Mouse (Mus musculus): ENCODE measurements around the gene Tmprss6. TPM values are rescaled to one million over a fixed set of nuclear protein-coding genes. Genes with fewer than 3 reads are reported as not detected.

Gene Tmprss6
- polyA plus RNA-seq, 1 experiment from 2014 or later = not detected

DNA sequence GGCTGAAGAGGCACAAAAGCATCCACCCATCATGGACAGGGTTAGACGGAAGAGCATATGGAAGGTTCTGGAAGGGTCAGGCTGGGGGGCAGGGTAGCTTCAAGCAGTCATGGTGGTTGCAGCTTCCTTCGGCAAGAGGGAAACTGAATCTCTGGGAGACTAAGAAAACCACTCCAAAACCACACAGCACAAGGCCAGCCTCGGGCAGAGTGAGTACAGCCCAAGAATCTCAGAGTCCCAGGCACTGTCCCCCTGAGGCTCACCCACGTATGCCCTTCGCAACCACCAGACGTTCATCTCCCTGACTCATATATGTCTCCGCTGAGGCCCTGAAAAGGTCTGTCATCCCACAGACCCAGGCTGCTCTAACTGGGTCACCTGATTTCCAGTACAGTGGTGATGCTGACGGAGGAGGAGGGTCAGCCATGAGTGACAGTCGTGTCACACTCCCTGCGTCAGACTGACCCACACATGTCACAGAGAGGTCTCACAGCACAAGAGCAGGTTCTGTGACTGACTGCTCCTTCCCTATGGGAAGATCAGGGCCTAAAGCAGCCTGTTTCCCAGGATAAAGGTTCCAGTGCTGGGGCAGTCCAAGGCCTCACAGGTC, 25.1 kb upstream of the Tmprss6 start:
- Histone ChIP-seq H3K27ac (no peak overlapping the region), H3K79me2 (ENCODE audit: inconsistent target) (no peaks in the 10 kb centered on the region), H3K36me3 (ENCODE audit: inconsistent target) (no peaks in the 10 kb centered on the region), H3K4me3 (ENCODE audit: inconsistent target) (no peak overlapping the region)
- 62% methylated on average over 10 of the region's 10 CpGs for WGBS (ENCODE audit: missing documents)

DNA sequence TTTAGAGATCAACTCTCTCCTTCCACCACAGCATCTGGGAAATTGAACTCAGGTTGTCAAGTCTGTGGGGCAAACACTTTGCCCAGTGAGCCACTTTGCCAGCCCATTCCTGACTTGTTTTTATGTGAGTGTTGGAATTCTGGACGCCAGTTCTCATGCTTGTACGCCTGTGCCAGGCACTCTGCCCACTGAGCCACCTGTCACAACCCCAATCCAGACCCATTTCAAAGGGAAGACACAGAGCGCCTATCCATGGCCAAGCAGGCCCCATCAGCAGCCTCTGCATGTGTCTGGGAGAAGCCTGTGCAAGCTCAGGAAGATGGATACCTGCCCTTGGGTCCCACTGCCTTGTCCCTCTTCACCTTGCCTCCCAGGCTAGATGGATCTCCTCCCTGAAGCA, 22.9 kb upstream of the Tmprss6 start:
- Histone ChIP-seq H3K27ac (no peak overlapping the region), H3K36me3 (ENCODE audit: inconsistent target) (no peaks in the 10 kb centered on the region), H3K79me2 (ENCODE audit: inconsistent target) (no peaks in the 10 kb centered on the region), H3K4me3 (ENCODE audit: inconsistent target) (no peak overlapping the region)
- 94% methylated on average over 3 of the region's 3 CpGs for WGBS (ENCODE audit: missing documents)

- WGBS (ENCODE audit: missing documents) = 70% methylated on average over 8 of the region's 8 CpGs
- Histone ChIP-seq H3K36me3 (ENCODE audit: inconsistent target) (no peaks in the 10 kb centered on the region), H3K27ac (no peak overlapping the region), H3K4me3 (ENCODE audit: inconsistent target) (no peak overlapping the region), H3K79me2 (ENCODE audit: inconsistent target) (no peaks in the 10 kb centered on the region)
Observed at GRCm38 (mm10) chr15:78489906-78490305, 21.5 kb upstream of the Tmprss6 start.

GRCm38 (mm10) chr15:78489248-78489647, 20.8 kb upstream of the Tmprss6 start:
- H3K36me3 ChIP-seq (ENCODE audit: inconsistent target) = no peaks in the 10 kb centered on the region
- 92% methylated on average over 3 of the region's 3 CpGs for WGBS (ENCODE audit: missing documents)
- no peak overlapping the region for H3K27ac ChIP-seq
- H3K4me3 ChIP-seq (ENCODE audit: inconsistent target) = no peak overlapping the region
- H3K79me2 ChIP-seq (ENCODE audit: inconsistent target) = no peaks in the 10 kb centered on the region

- no peak overlapping the region for H3K27ac ChIP-seq
- no peaks in the 10 kb centered on the region for H3K36me3 ChIP-seq (ENCODE audit: inconsistent target)
- 54% methylated on average over 4 of the region's 4 CpGs for WGBS (ENCODE audit: missing documents)
- no peak overlapping the region for H3K4me3 ChIP-seq (ENCODE audit: inconsistent target)
- H3K79me2 ChIP-seq (ENCODE audit: inconsistent target) = no peaks in the 10 kb centered on the region
Observed at GRCm38 (mm10) chr15:78487066-78487465, 18.6 kb upstream of the Tmprss6 start.

- Histone ChIP-seq H3K27ac (no peak overlapping the region), H3K79me2 (ENCODE audit: inconsistent target) (no peaks in the 10 kb centered on the region), H3K36me3 (ENCODE audit: inconsistent target) (no peaks in the 10 kb centered on the region), H3K4me3 (ENCODE audit: inconsistent target) (no peak overlapping the region)
- 67% methylated on average over 1 of the region's 1 CpGs for WGBS (ENCODE audit: missing documents)
Observed at GRCm38 (mm10) chr15:78486564-78486963, 18.1 kb upstream of the Tmprss6 start.

DNA sequence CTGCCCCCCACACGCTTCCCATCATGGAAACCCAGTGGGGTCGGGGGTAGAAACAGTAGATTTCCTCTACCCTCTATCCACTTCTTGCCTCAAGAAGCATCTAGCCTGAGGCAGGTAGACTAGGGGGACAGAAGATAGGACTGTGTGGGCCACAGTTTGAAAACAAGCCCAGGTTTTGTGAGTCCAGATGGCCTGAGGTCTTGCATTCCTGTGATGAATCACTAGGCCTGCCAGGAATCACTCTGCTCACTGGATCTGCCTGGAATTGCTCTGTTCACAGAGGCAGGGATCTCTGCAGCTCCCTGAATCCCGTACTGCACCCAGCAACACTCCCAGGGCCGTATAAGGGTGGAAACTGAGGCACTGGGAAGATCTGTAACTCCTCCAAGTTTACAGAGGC, 14.9 kb upstream of the Tmprss6 start:
- no peak overlapping the region for H3K4me3 ChIP-seq (ENCODE audit: inconsistent target)
- no peaks in the 10 kb centered on the region for H3K36me3 ChIP-seq (ENCODE audit: inconsistent target)
- 92% methylated on average over 4 of the region's 4 CpGs for WGBS (ENCODE audit: missing documents)
- no peaks in the 10 kb centered on the region for H3K79me2 ChIP-seq (ENCODE audit: inconsistent target)
- no peak overlapping the region for H3K27ac ChIP-seq

DNA sequence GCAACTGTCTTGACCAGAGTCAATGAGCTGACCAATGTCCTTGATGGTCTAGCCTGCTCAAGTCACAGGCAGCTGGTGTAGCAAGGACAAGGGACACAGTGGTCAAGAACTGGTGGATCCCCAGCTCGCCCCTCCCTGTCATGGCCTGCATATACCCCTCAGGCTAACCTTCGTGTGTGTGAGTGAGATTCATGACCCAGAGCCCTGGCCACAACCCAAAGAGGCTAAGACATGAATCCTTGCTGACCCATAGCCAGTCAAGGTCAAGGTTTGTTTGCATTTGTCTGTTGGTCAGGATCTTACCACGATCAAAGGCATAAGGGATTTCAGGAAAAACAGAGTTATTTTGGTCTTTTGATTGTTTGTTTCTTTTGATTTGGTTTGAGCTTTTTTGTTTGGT, 14.1 kb upstream of the Tmprss6 start:
- WGBS (ENCODE audit: missing documents) = 86% methylated on average over 3 of the region's 3 CpGs

GRCm38 (mm10) chr15:78481448-78482000, 13.1 kb upstream of the Tmprss6 start:
- Histone ChIP-seq H3K79me2 (ENCODE audit: inconsistent target) (no peaks in the 10 kb centered on the region), H3K27ac (no peak overlapping the region), H3K4me3 (ENCODE audit: inconsistent target) (no peak overlapping the region), H3K36me3 (ENCODE audit: inconsistent target) (no peaks in the 10 kb centered on the region)
- WGBS (ENCODE audit: missing documents) = 69% methylated on average over 9 of the region's 9 CpGs

More for the DNA sequence above, 14.1 kb upstream of the Tmprss6 start:
- H3K4me3 ChIP-seq (ENCODE audit: inconsistent target) = no peak overlapping the region
- no peak overlapping the region for H3K27ac ChIP-seq
- no peaks in the 10 kb centered on the region for H3K36me3 ChIP-seq (ENCODE audit: inconsistent target)
- no peaks in the 10 kb centered on the region for H3K79me2 ChIP-seq (ENCODE audit: inconsistent target)

GRCm38 (mm10) chr15:78480991-78481390, 12.6 kb upstream of the Tmprss6 start:
- Histone ChIP-seq H3K27ac (no peak overlapping the region), H3K79me2 (ENCODE audit: inconsistent target) (no peaks in the 10 kb centered on the region), H3K36me3 (ENCODE audit: inconsistent target) (no peaks in the 10 kb centered on the region), H3K4me3 (ENCODE audit: inconsistent target) (no peak overlapping the region)
- 11% methylated on average over 2 of the region's 2 CpGs for WGBS (ENCODE audit: missing documents)

- 82% methylated on average over 7 of the region's 7 CpGs for WGBS (ENCODE audit: missing documents)
- no peak overlapping the region for H3K4me3 ChIP-seq (ENCODE audit: inconsistent target)
Observed at GRCm38 (mm10) chr15:78480111-78480510, 11.7 kb upstream of the Tmprss6 start.

GRCm38 (mm10) chr15:78479470-78479869, 11.0 kb upstream of the Tmprss6 start:
- H3K27ac ChIP-seq = no peak overlapping the region
- H3K4me3 ChIP-seq (ENCODE audit: inconsistent target) = no peak overlapping the region
- H3K79me2 ChIP-seq (ENCODE audit: inconsistent target) = no peaks in the 10 kb centered on the region
- H3K36me3 ChIP-seq (ENCODE audit: inconsistent target) = no peaks in the 10 kb centered on the region
- WGBS (ENCODE audit: missing documents) = 94% methylated on average over 5 of the region's 5 CpGs

More at GRCm38 (mm10) chr15:78480111-78480510, 11.7 kb upstream of the Tmprss6 start:
- Histone ChIP-seq H3K27ac (no peak overlapping the region), H3K36me3 (ENCODE audit: inconsistent target) (no peaks in the 10 kb centered on the region), H3K79me2 (ENCODE audit: inconsistent target) (no peaks in the 10 kb centered on the region)

- Histone ChIP-seq H3K36me3 (ENCODE audit: inconsistent target) (no peaks in the 10 kb centered on the region), H3K27ac (no peak overlapping the region), H3K79me2 (ENCODE audit: inconsistent target) (no peaks in the 10 kb centered on the region), H3K4me3 (ENCODE audit: inconsistent target) (no peak overlapping the region)
- 89% methylated on average over 4 of the region's 4 CpGs for WGBS (ENCODE audit: missing documents)
Observed at GRCm38 (mm10) chr15:78478073-78478472, 9.6 kb upstream of the Tmprss6 start.

DNA sequence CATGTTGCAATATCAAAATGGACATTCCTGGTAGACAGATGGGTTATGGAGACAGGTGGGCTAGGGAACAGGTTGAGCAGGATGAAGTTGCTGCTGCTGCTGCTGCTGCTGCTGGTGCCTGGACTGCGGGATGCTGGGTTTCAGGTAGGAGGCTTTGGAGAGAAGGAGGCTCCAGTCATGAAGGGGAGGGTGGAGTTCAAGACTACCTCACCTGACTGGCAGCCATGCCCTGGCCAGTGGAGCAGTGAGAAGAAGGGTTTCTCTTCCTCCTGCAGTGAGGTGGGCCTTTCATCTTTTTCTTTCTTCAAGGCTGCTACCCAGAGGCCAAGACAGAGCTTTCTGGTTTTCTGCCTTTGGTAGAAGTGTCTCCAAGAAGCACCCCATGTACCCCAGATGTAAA, 8.4 kb upstream of the Tmprss6 start:
- Histone ChIP-seq H3K4me3 (ENCODE audit: inconsistent target) (no peak overlapping the region), H3K36me3 (ENCODE audit: inconsistent target) (no peaks in the 10 kb centered on the region), H3K79me2 (ENCODE audit: inconsistent target) (no peaks in the 10 kb centered on the region), H3K27ac (no peak overlapping the region)
- WGBS (ENCODE audit: missing documents) = 100% methylated on average over 1 of the region's 1 CpGs

- no peaks in the 10 kb centered on the region for H3K79me2 ChIP-seq (ENCODE audit: inconsistent target)
- H3K27ac ChIP-seq = no peak overlapping the region
- WGBS (ENCODE audit: missing documents) = 29% methylated on average over 3 of the region's 3 CpGs
- H3K4me3 ChIP-seq (ENCODE audit: inconsistent target) = no peak overlapping the region
- H3K36me3 ChIP-seq (ENCODE audit: inconsistent target) = no peaks in the 10 kb centered on the region
Observed at GRCm38 (mm10) chr15:78475604-78476031, 7.2 kb upstream of the Tmprss6 start.

DNA sequence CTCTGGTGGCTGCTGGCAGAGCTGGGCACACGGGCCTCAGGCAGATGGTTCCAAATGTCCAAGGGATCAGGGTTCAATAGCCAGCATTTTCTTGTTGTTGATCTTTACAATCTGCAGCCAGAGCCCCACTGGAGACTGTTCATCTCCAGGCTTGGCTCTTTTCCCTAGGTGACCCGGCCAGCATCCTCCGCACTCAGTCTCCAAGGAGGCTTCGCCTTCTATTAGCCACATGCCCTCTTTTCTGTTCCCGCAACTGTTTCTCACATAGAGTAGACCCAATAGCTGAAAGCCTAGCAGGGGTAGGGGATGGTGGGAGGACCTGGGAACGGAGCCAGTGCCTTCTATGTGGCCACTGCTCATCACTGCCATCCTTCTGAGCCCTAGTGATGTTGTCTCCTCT, 5.0 kb upstream of the Tmprss6 start:
- no peaks in the 10 kb centered on the region for H3K79me2 ChIP-seq (ENCODE audit: inconsistent target)
- H3K27ac ChIP-seq = no peak overlapping the region
- no peak overlapping the region for H3K4me3 ChIP-seq (ENCODE audit: inconsistent target)
- 91% methylated on average over 6 of the region's 6 CpGs for WGBS (ENCODE audit: missing documents)
- no peaks in the 10 kb centered on the region for H3K36me3 ChIP-seq (ENCODE audit: inconsistent target)
